Mouse (Mus musculus): ENCODE measurements around the gene Synj1. TPM values are rescaled to one million over a fixed set of nuclear protein-coding genes. Genes with fewer than 3 reads are reported as not detected.

Synj1 gene
- polyA plus RNA-seq (2012; rRNA removed; ENCODE audit: low replicate concordance) = 23.9 and 34.8 TPM in 2 replicates

GRCm38 (mm10) chr16:91011021-91011683 is at the start of gene Synj1:
Gene Synj1 (minus strand): TSS chr16:91011308.

DNA sequence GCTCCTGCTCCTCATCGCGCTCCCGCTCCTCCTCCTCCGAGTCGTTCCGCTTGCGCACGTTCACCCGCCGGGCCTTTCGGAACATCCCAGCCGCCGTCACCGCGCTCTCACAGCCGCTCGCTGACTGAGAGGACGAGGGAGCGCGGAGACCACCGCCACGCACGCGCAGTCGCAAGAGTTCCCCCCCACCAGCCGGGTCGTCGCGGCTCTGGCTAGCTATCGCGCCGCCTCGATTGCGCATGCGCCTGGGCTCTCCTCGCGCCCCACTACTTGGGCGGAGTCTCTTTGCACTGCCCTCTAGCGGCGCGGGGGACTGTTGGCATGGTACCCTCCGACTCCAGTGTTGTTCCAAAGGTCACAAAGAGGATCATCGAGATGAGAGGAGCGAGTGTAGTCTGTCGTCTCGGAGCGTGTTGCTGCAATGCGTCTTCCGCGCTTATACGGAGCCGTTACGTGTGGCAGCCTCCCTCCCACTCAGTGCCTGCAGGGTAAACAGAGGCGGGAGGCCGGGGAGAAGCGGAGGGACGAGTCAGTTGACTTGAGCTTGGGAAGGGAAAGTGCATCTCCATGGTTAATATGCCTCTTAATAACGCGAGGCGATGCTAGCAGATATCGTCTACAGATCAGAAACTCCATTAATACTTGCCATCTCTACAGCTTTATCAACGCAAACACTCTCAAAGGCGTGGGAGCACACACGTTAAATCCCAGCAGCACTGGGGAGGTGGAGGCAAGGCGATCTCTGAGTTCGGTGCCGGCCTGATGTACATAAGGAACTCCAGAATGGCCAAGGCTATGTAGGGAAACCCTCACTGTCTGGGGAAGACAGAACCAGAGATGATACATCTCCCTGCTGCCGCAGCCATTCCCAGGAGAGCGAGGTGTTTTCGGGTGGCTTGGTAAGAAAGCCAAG is 33.4 kb upstream of the Synj1 start, which contains the start of gene Paxbp1:
TSS of gene Paxbp1 (minus strand) at position 274 of the 913 bp plus-strand sequence.

GRCm38 (mm10) chr16:90934687-90935328 is 76.3 kb downstream of the Synj1 start, which contains the start of gene Cfap298:
Gene Cfap298 (minus strand): TSS chr16:90935114.

Other genes with a start within 250 kb of the Synj1 start
- gene Urb1, start 200.9 kb downstream of the Synj1 start, polyA plus RNA-seq (2012; rRNA removed; ENCODE audit: low replicate concordance) = 5.8 and 7.4 TPM in 2 replicates
- 1.7 and 3.1 TPM in 2 replicates for gene Eva1c, start 184.6 kb downstream of the Synj1 start, polyA plus RNA-seq (2012; rRNA removed; ENCODE audit: low replicate concordance)
- 8.7 and 31.3 TPM in 2 replicates for gene Cfap298, start 76.2 kb downstream of the Synj1 start, polyA plus RNA-seq (2012; rRNA removed; ENCODE audit: low replicate concordance)
- gene Paxbp1, start 33.2 kb upstream of the Synj1 start, polyA plus RNA-seq (2012; rRNA removed; ENCODE audit: low replicate concordance) = 9.7 and 24.4 TPM in 2 replicates
- gene 4932438H23Rik, start 83.8 kb upstream of the Synj1 start, polyA plus RNA-seq (2012; rRNA removed; ENCODE audit: low replicate concordance) = 0.08 and 0.27 TPM in 2 replicates
- 0.13 and 0.22 TPM in 2 replicates for gene Olig2, start 214.1 kb upstream of the Synj1 start, polyA plus RNA-seq (2012; rRNA removed; ENCODE audit: low replicate concordance)

Data from mammary gland, adult 2 months (tissue).